Mouse (Mus musculus) stomach, postnatal 0 days (tissue): ENCODE results near the gene Galnt14. TPM values are rescaled to one million over a fixed set of nuclear protein-coding genes. Genes with fewer than 3 reads are reported as not detected.

ENCODE experiments used
- ATAC-seq: fragments of 200-750 bp; cut with Nextera tagmentation; 2 replicates; pipeline ENCODE4 v1.8.0; 2017; ENCODE audit not compliant: low FRiP score, low TSS enrichment
- DNase-seq: peaks from one replicate; pipeline ENCODE4 v3.0.0-alpha.2; 2016; ENCODE audit warnings: low spot score
- H3K27ac ChIP-seq: fragments of 300-500 bp; sonication (generic); replicated peaks from 2 replicates; pipeline ENCODE4 v1.5.1; 2014; ENCODE audit warnings: mild to moderate bottlenecking, control low read depth
- H3K27me3 ChIP-seq: fragments of 300-500 bp; sonication (generic); 2 replicates; pipeline ENCODE4 v1.6.1; 2014; ENCODE audit warnings: low read length; ENCODE audit not compliant: control insufficient read depth, insufficient read depth
- H3K36me3 ChIP-seq: fragments of 300-500 bp; sonication (generic); 2 replicates; pipeline ENCODE4 v1.6.1; 2014; ENCODE audit warnings: low read length, mixed read lengths; ENCODE audit not compliant: control insufficient read depth, insufficient read depth
- H3K4me1 ChIP-seq: fragments of 300-500 bp; sonication (generic); replicated peaks from 2 replicates; pipeline ENCODE4 v1.6.1; 2014; ENCODE audit warnings: antibody characterized with exemption; ENCODE audit not compliant: control insufficient read depth, insufficient read depth
- H3K4me2 ChIP-seq: fragments of 300-500 bp; sonication (generic); replicated peaks from 2 replicates; pipeline ENCODE4 v1.6.1; 2014; ENCODE audit warnings: low read depth, mild to moderate bottlenecking, control low read depth, moderate library complexity
- H3K4me3 ChIP-seq: fragments of 300-500 bp; sonication (generic); 2 replicates; pipeline ENCODE4 v1.5.1; 2014; ENCODE audit warnings: low read depth, low read length, control low read depth
- H3K9ac ChIP-seq: fragments of 300-500 bp; sonication (generic); 2 replicates; pipeline ENCODE4 v1.6.1; 2014; ENCODE audit warnings: mild to moderate bottlenecking, low read length, control low read depth, mixed read lengths
- H3K9me3 ChIP-seq: fragments of 300-500 bp; sonication (generic); 2 replicates; pipeline ENCODE4 v1.6.1; 2016; ENCODE audit warnings: low read length; ENCODE audit not compliant: control insufficient read depth
- CTCF ChIP-seq: IDR thresholded peaks from 2 replicates; pipeline ENCODE4 v1.5.1; 2016; ENCODE audit warnings: antibody characterized with exemption, low read depth, mild to moderate bottlenecking, moderate library complexity
- EP300 ChIP-seq: optimal IDR thresholded peaks from 2 replicates; pipeline ENCODE3; 2016; ENCODE audit warnings: antibody characterized with exemption
- WGBS: fragments of 180-500 bp; shearing (Covaris S2); extraction: QIAGEN DNeasy Blood & Tissue Kit; methylation state at CpG from one replicate; pipeline ENCODE4 v1.1.7; 2014; 5-methylcytosine and 5-hydroxymethylcytosine counted together
- polyA plus RNA-seq: library from polyadenylated mRNA; unstranded; fragments of >200 nt; fragmentation: Nextera tagmentation; extraction: Ambion mirVana; gene quantifications from 2 replicates; pipeline ENCODE4 v1.2.1, GENCODE M21; 2015

Galnt14 gene
- polyA plus RNA-seq, 1 experiment from 2014 or later: 0.07 TPM

- TF ChIP-seq CTCF (no peak), EP300 (no peak)
- 88% methylated on average over 9 of the region's 9 CpGs for WGBS
- DNase-seq: no peak
These were observed 168.3 kb downstream of the Galnt14 start for GRCm38 (mm10) chr17:73541911-73542310.

GRCm38 (mm10) chr17:73541233-73541570, 169.1 kb downstream of the Galnt14 start:
- 44% methylated on average over 1 of the region's 1 CpGs for WGBS
- Histone ChIP-seq H3K27ac (no peak overlapping the region), H3K4me1 (no peaks in the 10 kb centered on the region), H3K27me3 (no peaks in the 10 kb centered on the region), H3K4me3 (no peak overlapping the region), H3K4me2 (no peak overlapping the region), H3K9me3 (no peaks in the 10 kb centered on the region), H3K36me3 (no peaks in the 10 kb centered on the region), H3K9ac (no peak overlapping the region)
- ATAC-seq: no peak
- no peak for TF ChIP-seq CTCF
- TF ChIP-seq EP300: no peak
- no peak for DNase-seq

More at GRCm38 (mm10) chr17:73541911-73542310, 168.3 kb downstream of the Galnt14 start:
- H3K4me1 ChIP-seq: no peaks in the 10 kb centered on the region
- H3K4me2 ChIP-seq: no peak overlapping the region
- H3K27me3 ChIP-seq: no peaks in the 10 kb centered on the region
- H3K9ac ChIP-seq: no peak overlapping the region
- H3K9me3 ChIP-seq: no peaks in the 10 kb centered on the region
- ATAC-seq: no peak
- no peaks in the 10 kb centered on the region for H3K36me3 ChIP-seq
- no peak overlapping the region for H3K27ac ChIP-seq
- H3K4me3 ChIP-seq: no peak overlapping the region

- WGBS: 28% methylated on average over 14 of the region's 14 CpGs
- DNase-seq: no peak
These were observed 169.6 kb downstream of the Galnt14 start for GRCm38 (mm10) chr17:73540409-73541232.

GRCm38 (mm10) chr17:73531896-73532295, 178.4 kb downstream of the Galnt14 start:
- H3K4me1 ChIP-seq: no peaks in the 10 kb centered on the region
- no peak overlapping the region for H3K4me3 ChIP-seq
- TF ChIP-seq EP300 (no peak), CTCF (no peak)
- H3K4me2 ChIP-seq: no peak overlapping the region
- no peak for ATAC-seq
- 83% methylated on average over 2 of the region's 2 CpGs for WGBS
- H3K27me3 ChIP-seq: no peaks in the 10 kb centered on the region
- no peak for DNase-seq
- H3K36me3 ChIP-seq: no peaks in the 10 kb centered on the region
- H3K9ac ChIP-seq: no peak overlapping the region
- no peaks in the 10 kb centered on the region for H3K9me3 ChIP-seq
- H3K27ac ChIP-seq: no peak overlapping the region

More at GRCm38 (mm10) chr17:73540409-73541232, 169.6 kb downstream of the Galnt14 start:
- H3K9ac ChIP-seq: no peak overlapping the region
- H3K4me1 ChIP-seq: no peaks in the 10 kb centered on the region
- ATAC-seq: no peak
- H3K4me3 ChIP-seq: no peak overlapping the region
- no peak overlapping the region for H3K4me2 ChIP-seq
- no peaks in the 10 kb centered on the region for H3K36me3 ChIP-seq
- H3K9me3 ChIP-seq: no peaks in the 10 kb centered on the region
- H3K27me3 ChIP-seq: no peaks in the 10 kb centered on the region
- no peak for TF ChIP-seq EP300
- no peak for TF ChIP-seq CTCF
- H3K27ac ChIP-seq: no peak overlapping the region

GRCm38 (mm10) chr17:73522169-73522568, 188.1 kb downstream of the Galnt14 start:
- Histone ChIP-seq H3K27me3 (no peaks in the 10 kb centered on the region), H3K9me3 (no peaks in the 10 kb centered on the region), H3K9ac (no peak overlapping the region), H3K27ac (no peak overlapping the region), H3K4me1 (no peaks in the 10 kb centered on the region), H3K36me3 (no peaks in the 10 kb centered on the region), H3K4me3 (no peak overlapping the region), H3K4me2 (no peak overlapping the region)
- ATAC-seq: no peak
- DNase-seq: no peak
- WGBS: 78% methylated on average over 7 of the region's 7 CpGs
- TF ChIP-seq CTCF: no peak
- no peak for TF ChIP-seq EP300

GRCm38 (mm10) chr17:73519350-73519749, 190.9 kb downstream of the Galnt14 start:
- WGBS: 75% methylated on average over 5 of the region's 5 CpGs
- H3K27me3 ChIP-seq: no peaks in the 10 kb centered on the region
- no peaks in the 10 kb centered on the region for H3K36me3 ChIP-seq
- DNase-seq (no peak), ATAC-seq (no peak)
- H3K9ac ChIP-seq: no peak overlapping the region
- no peak for TF ChIP-seq CTCF
- TF ChIP-seq EP300: no peak
- no peak overlapping the region for H3K27ac ChIP-seq
- H3K4me3 ChIP-seq: no peak overlapping the region
- no peaks in the 10 kb centered on the region for H3K9me3 ChIP-seq
- no peak overlapping the region for H3K4me2 ChIP-seq
- no peaks in the 10 kb centered on the region for H3K4me1 ChIP-seq
